Mouse (Mus musculus) ES-Bruce4 (cell line): ENCODE measurements around the gene Tfrc.

Source experiments
- CTCF ChIP-seq: IDR thresholded peaks from one replicate; pipeline ENCODE4 v1.8.1; 2011; ENCODE audit warnings: low read depth, low read length
- EP300 ChIP-seq: IDR thresholded peaks from 2 replicates; pipeline ENCODE4 v1.6.1; 2011; ENCODE audit warnings: low read depth, low read length; ENCODE audit not compliant: insufficient read depth
- POLR2A ChIP-seq: IDR thresholded peaks from one replicate; pipeline ENCODE4 v1.8.1; 2011; ENCODE audit warnings: low read length; ENCODE audit not compliant: insufficient read depth

GRCm38 (mm10) chr16:32568401-32568800 is 40.3 kb upstream of the Tfrc start:
- TF ChIP-seq CTCF (no peak), POLR2A (no peak), EP300 (no peak)
